Mouse (Mus musculus) MEL (cell line): ENCODE data around the gene Ppp1r11.

ENCODE experiments used
- CTCF ChIP-seq, 3 experiments: IDR thresholded peaks in 2 of 3; conservative IDR thresholded peaks in 1 of 3; 2 replicates each; pipeline ENCODE4 v1.5.1; 2011 to 2012; ENCODE audit warnings: low read length in 3 of 3, low read depth in 2 of 3, mild to moderate bottlenecking in 2 of 3, improper control_type of control experiment in 1 of 3, inconsistent platforms in 1 of 3, mixed read lengths in 1 of 3, moderate library complexity in 1 of 3; ENCODE audit not compliant: control insufficient read depth in 1 of 3, insufficient read depth in 1 of 3, poor library complexity in 1 of 3, severe bottlenecking in 1 of 3
- GATA1 ChIP-seq: IDR thresholded peaks from 2 replicates; pipeline ENCODE4 v1.6.1; 2011; ENCODE audit warnings: low read depth, low read length, improper control_type of control experiment

DNA sequence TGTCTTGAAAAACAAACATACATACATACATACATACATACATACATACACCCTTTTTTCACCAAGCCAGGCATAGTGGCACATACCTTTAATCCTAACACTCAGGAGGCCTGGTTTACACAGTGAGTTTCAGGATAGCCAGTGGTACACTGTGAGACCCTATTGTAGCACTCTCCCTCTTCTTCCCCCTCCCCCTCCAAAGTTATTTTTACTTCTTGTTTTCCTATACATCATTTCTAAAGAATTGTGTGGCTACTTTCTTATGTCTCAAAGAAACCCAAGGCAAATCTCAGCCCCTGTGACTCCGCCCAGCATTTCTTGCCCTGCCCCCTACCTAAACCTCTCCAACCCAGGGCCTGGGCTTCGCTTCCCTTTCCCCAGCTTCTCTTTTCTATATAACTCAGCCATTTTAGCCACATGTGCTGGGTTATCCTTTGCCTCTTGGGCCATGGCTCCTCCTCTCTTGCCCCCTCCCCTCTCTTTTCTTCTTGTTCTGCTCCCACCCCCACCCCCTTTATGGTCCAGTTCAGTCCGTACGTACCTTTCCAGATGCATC lies 42.3 kb upstream of the Ppp1r11 start:
- TF ChIP-seq GATA1 (no peak), CTCF (IDR thresholded peaks at IDR 0.05 in 2 of 3, conservative IDR thresholded peaks at IDR 0.05 in 1 of 3; ENCODE audit: control insufficient read depth in 1 of 3, insufficient read depth in 1 of 3, low read depth in 2 of 3, low read length in 3 of 3, poor library complexity in 1 of 3, severe bottlenecking in 1 of 3) (no peak)
